Mouse (Mus musculus) hematopoietic multipotent progenitor cell, adult 10-12 weeks (in vitro differentiated cells): ENCODE data around the gene Pnp2. TPM values are rescaled to one million over a fixed set of nuclear protein-coding genes. Genes with fewer than 3 reads are reported as not detected.

Experiments used
- polyA plus RNA-seq: library from polyadenylated mRNA; stranded (reverse); fragments of >175 nt; gene quantifications from 2 replicates; pipeline ENCODE4 v1.2.3, GENCODE M21; 2012; ENCODE audit warnings: low replicate concordance

Gene Pnp2
- polyA plus RNA-seq = not detected in 2 replicates

GRCm38 (mm10) chr14:50955942-50956508, at the start of gene Pnp2:
TSS of gene Pnp2 (plus strand) at chr14:50955992.

DNA sequence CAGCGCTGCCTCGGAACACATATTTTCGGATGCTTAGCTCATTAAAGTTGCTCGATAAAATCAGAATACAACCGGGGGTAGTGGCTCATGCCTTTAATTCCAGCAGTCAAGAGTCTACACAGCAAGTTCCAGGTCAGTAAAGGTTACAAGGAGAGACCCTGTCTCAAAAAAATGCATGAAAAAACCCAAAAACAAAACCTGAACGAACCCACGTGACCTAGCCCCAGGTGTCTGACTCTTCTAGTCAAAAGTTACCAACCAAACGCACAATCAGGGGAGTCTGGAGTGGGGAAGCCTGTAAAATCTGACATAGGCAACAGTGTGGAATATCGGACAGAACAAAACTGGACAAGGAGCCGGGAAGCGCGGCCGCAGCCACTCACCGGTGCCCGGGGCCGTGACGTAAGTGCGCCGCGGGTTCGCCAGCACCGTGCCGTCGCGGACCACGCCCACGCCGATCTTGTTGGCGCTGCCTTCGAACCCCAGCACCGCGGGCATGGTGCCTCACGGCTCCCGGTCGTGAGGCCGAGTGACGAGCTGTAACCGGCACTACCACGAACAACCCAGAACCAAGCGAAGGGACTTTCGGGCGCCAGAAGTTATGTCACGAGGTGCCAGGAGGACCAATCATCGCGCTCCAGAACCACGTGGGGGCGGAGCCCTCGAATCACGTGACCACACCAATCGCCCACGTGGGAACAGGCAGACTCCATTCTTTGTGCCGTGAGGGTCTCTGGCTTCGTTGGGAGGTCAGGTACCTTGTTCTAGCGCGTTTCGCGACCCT, 31.3 kb upstream of the Pnp2 start, which contains the start of the genes Osgep and Apex1:
Gene Osgep, minus strand, starts transcription at position 613 of the 784 bp plus-strand sequence.
Gene Apex1, plus strand, starts transcription at position 688 of the 784 bp plus-strand sequence.

DNA sequence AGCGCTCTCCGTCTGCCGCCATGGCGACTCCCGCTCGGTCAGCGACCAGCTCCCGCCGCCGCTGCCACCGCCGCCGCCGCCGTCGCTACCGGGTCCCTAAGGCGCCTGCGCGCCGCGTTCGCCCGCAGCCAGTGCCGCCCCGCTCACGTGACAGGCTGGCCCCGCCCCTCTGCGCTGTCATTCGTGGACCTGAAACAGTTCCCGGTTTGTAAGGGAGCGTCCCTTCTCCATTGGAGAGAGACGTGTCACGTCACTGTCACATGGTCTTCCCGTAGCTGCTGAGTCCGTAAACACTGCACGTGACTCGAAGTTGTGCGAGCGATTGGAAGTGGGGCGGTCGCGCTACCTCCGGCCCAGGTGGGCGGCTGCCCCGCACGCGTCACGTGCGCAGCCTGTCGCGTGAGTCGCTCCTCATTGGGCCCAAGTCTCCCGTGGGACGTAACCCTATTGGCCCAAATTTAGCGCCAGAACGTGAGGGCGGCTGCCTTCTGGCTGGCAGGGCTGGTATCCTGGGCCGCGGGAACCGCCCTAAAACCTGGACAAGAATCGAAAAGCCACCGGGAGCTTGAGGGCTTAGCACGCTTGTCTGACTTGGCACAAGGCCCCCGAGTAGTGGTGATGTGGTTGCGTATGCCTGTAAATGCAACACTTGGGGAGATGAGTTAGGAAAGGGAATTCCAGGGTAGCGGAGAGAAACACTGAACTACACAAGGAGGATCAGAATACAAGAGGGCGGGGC, 24.9 kb upstream of the Pnp2 start, which contains the start of the genes Pip4p1 and Pnp:
Gene Pip4p1, minus strand, starts transcription at position 103 of the 739 bp plus-strand sequence.
Gene Pnp, plus strand, starts transcription at position 329 of the 739 bp plus-strand sequence.

DNA sequence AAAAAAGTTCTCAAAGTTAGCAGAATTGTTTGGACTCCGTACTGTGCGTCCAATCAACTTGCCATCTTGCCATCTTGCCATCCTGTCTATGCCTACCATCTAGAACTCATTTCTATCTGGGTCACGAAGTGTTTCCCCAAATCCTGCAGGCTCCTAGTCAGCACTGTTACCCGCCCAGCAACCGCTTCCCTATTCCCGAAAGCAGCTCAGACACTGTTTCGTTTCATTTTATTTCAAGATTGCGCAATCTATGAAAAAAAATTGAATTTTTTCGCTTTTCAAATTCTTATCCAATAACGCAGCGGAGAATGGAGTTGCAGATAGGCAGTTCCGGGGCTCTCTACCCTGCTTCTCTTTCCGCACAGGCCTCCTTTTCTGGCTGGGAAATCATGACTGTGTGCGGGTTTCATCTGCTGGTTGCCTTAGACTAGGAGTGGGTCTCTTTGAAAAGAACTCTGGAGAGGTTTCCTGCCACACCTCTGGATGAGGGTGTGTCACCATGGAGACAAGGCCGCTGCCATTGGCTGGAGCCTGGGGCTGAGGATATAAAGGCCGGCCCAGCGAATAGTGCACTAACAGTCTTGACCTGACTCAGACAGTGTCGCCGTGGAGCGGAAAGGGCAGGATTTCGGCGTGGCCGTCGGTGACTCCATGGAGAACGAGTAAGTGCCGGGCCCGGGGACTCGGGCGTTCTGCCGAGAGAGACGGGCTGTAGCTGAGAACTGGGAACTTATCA, 11.7 kb upstream of the Pnp2 start, which contains the start of gene Gm49342:
Gene Gm49342, plus strand, starts transcription at position 586 of the 736 bp plus-strand sequence.

GRCm38 (mm10) chr14:51007152-51007801, 51.5 kb downstream of the Pnp2 start, which contains the start of gene Rnase10:
TSS of gene Rnase10 (plus strand) at chr14:51007751.

Other genes starting within 250 kb of the Pnp2 start
- not detected in 2 replicates for gene Olfr748, start 248.6 kb upstream of the Pnp2 start, polyA plus RNA-seq
- not detected in 2 replicates for gene Olfr749, start 210.9 kb upstream of the Pnp2 start, polyA plus RNA-seq
- 9.5 and 54.2 TPM in 2 replicates for gene Ttc5, start 170.5 kb upstream of the Pnp2 start, polyA plus RNA-seq
- 0.25 TPM in 1 of 2 replicates, not detected in the other for gene Ccnb1ip1, start 148.3 kb upstream of the Pnp2 start, polyA plus RNA-seq
- gene Parp2, start 148.2 kb upstream of the Pnp2 start, polyA plus RNA-seq = 3.1 and 4.2 TPM in 2 replicates
- gene Tep1, start 85.4 kb upstream of the Pnp2 start, polyA plus RNA-seq = 8.1 and 9.7 TPM in 2 replicates
- 0.11 and 0.61 TPM in 2 replicates for gene Klhl33, start 58.5 kb upstream of the Pnp2 start, polyA plus RNA-seq
- 23.9 and 61.6 TPM in 2 replicates for gene Osgep, start 31.1 kb upstream of the Pnp2 start, polyA plus RNA-seq
- 20.9 and 45.6 TPM in 2 replicates for gene Apex1, start 31.0 kb upstream of the Pnp2 start, polyA plus RNA-seq
- 151 and 508 TPM in 2 replicates for gene Pip4p1, start 25.1 kb upstream of the Pnp2 start, polyA plus RNA-seq
- 1.7 and 1.8 TPM in 2 replicates for gene Pnp, start 24.9 kb upstream of the Pnp2 start, polyA plus RNA-seq
- 1.7 TPM in 1 of 2 replicates, not detected in the other for gene Gm49342, start 11.5 kb upstream of the Pnp2 start, polyA plus RNA-seq
- gene Rnase10, start 51.8 kb downstream of the Pnp2 start, polyA plus RNA-seq = not detected in 2 replicates
- not detected in 2 replicates for gene Rnase9, start 85.9 kb downstream of the Pnp2 start, polyA plus RNA-seq
- gene Rnase11, start 94.2 kb downstream of the Pnp2 start, polyA plus RNA-seq = not detected in 2 replicates
- 0.40 TPM in 1 of 2 replicates, not detected in the other for gene Rnase12, start 101.7 kb downstream of the Pnp2 start, polyA plus RNA-seq
- not detected in 2 replicates for gene Olfr750, start 118.4 kb downstream of the Pnp2 start, polyA plus RNA-seq
- 0.76 and 1.6 TPM in 2 replicates for gene Rnase4, start 135.1 kb downstream of the Pnp2 start, polyA plus RNA-seq
- 0.21 TPM in 1 of 2 replicates, not detected in the other for gene Ang, start 135.2 kb downstream of the Pnp2 start, polyA plus RNA-seq
- not detected in 2 replicates for gene Eddm3b, start 158.4 kb downstream of the Pnp2 start, polyA plus RNA-seq
- 7.7 and 15.1 TPM in 2 replicates for gene Rnase6, start 167.9 kb downstream of the Pnp2 start, polyA plus RNA-seq
- gene Rnase1, start 190.8 kb downstream of the Pnp2 start, polyA plus RNA-seq = not detected in 2 replicates
- not detected in 2 replicates for gene Rnase2b, start 206.3 kb downstream of the Pnp2 start, polyA plus RNA-seq
- not detected in 2 replicates for gene Ang2, start 243.2 kb downstream of the Pnp2 start, polyA plus RNA-seq
- not detected in 2 replicates for gene Ear14, start 247.4 kb downstream of the Pnp2 start, polyA plus RNA-seq